Mouse (Mus musculus): ENCODE measurements around the gene Pax7.

Pax7 gene

GRCm38 (mm10) chr4:139747190-139747936 is 86.0 kb downstream of the Pax7 start:
- DNase-seq (ENCODE audit: low spot score) = no peak

GRCm38 (mm10) chr4:139746177-139746576 is 87.2 kb downstream of the Pax7 start:
- DNase-seq (ENCODE audit: low spot score) = no peak

GRCm38 (mm10) chr4:139744765-139745395 is 88.4 kb downstream of the Pax7 start:
- no peak for DNase-seq (ENCODE audit: low spot score)

- DNase-seq (ENCODE audit: low spot score) = no peak
These were observed 89.7 kb downstream of the Pax7 start for GRCm38 (mm10) chr4:139743626-139744025.

GRCm38 (mm10) chr4:139737035-139737434 is 96.3 kb downstream of the Pax7 start:
- DNase-seq (ENCODE audit: low spot score) = peak; percentile 55

GRCm38 (mm10) chr4:139727101-139727500 is 106.2 kb downstream of the Pax7 start:
- DNase-seq (ENCODE audit: low spot score) = no peak

- DNase-seq (ENCODE audit: low spot score) = no peak
These were observed 107.9 kb downstream of the Pax7 start for GRCm38 (mm10) chr4:139725421-139725820.

GRCm38 (mm10) chr4:139724296-139724695 is 109.0 kb downstream of the Pax7 start:
- no peak for DNase-seq (ENCODE audit: low spot score)

GRCm38 (mm10) chr4:139718978-139719377 is 114.3 kb downstream of the Pax7 start:
- DNase-seq (ENCODE audit: low spot score) = no peak

- peak; percentile 52 for DNase-seq (ENCODE audit: low spot score)
These were observed 116.7 kb downstream of the Pax7 start for GRCm38 (mm10) chr4:139716477-139717169.

GRCm38 (mm10) chr4:139715241-139715932 is 117.9 kb downstream of the Pax7 start:
- no peak for DNase-seq (ENCODE audit: low spot score)

- no peak for DNase-seq (ENCODE audit: low spot score)
These were observed 122.6 kb downstream of the Pax7 start for GRCm38 (mm10) chr4:139710467-139711334.

GRCm38 (mm10) chr4:139705986-139706385 is 127.3 kb downstream of the Pax7 start:
- no peak for DNase-seq (ENCODE audit: low spot score)

GRCm38 (mm10) chr4:139703468-139703867 is 129.9 kb downstream of the Pax7 start:
- no peak for DNase-seq (ENCODE audit: low spot score)

GRCm38 (mm10) chr4:139702914-139703313 is 130.4 kb downstream of the Pax7 start:
- no peak for DNase-seq (ENCODE audit: low spot score)

GRCm38 (mm10) chr4:139698602-139699001 is 134.7 kb downstream of the Pax7 start:
- DNase-seq (ENCODE audit: low spot score) = no peak

- DNase-seq (ENCODE audit: low spot score) = no peak
These were observed 135.6 kb downstream of the Pax7 start for GRCm38 (mm10) chr4:139697755-139698154.

GRCm38 (mm10) chr4:139693315-139693714 is 140.0 kb downstream of the Pax7 start:
- no peak for DNase-seq (ENCODE audit: low spot score)

- no peak for DNase-seq (ENCODE audit: low spot score)
These were observed 143.6 kb downstream of the Pax7 start for GRCm38 (mm10) chr4:139689627-139690269.

GRCm38 (mm10) chr4:139688058-139688457 is 145.3 kb downstream of the Pax7 start:
- no peak for DNase-seq (ENCODE audit: low spot score)
